ENCODE assay signal across 22 mouse cellular contexts in genomic region chr1:133603174-133603573, GRCm38 (mm10). TPM values are rescaled to one million over a fixed set of nuclear protein-coding genes. Genes with fewer than 3 reads are reported as not detected.
DNase-seq lines count a peak whose midpoint lies in the region; ATAC-seq and TF ChIP-seq lines count a peak whose summit lies in the region.
"Had no signal": no experiment of that assay in that cellular context is flagged by ENCODE, and none has a peak within 500 bp of the region (broad histone marks: within the 10 kb centered on the region; RNA-seq: fewer than 3 reads in every experiment).

No protein-coding gene starts in this region.

- no peaks in the 10 kb centered on the region for H3K27me3 ChIP-seq in heart, embryonic 11.5 days (ENCODE audit: control insufficient read depth, insufficient read depth, low read length)
- no peaks in the 10 kb centered on the region for H3K27me3 ChIP-seq in liver, embryonic 12.5 days (replicated peaks)
- H3K27me3 ChIP-seq in liver, postnatal 0 days (ENCODE audit: insufficient read depth, low read length): no peaks in the 10 kb centered on the region
- H3K27me3 ChIP-seq in liver, embryonic 14.5 days (ENCODE audit: control insufficient read depth, insufficient read depth, low read length): no peaks in the 10 kb centered on the region
- H3K27me3 ChIP-seq in liver, embryonic 16.5 days (ENCODE audit: control insufficient read depth, insufficient read depth, low read depth, low read length): no peaks in the 10 kb centered on the region
- no peaks in the 10 kb centered on the region for H3K27me3 ChIP-seq in midbrain, embryonic 16.5 days (ENCODE audit: control insufficient read depth, insufficient read depth, low read depth, low read length)
- H3K27me3 ChIP-seq: embryonic facial prominence, embryonic 12.5 days; forebrain, embryonic 13.5 days; forebrain, embryonic 15.5 days had no signal

- H3K9me3 ChIP-seq in heart, embryonic 11.5 days (replicated peaks; ENCODE audit: control insufficient read depth, low read length): no peaks in the 10 kb centered on the region
- H3K9me3 ChIP-seq in liver, embryonic 12.5 days (replicated peaks): no peaks in the 10 kb centered on the region
- H3K9me3 ChIP-seq in liver, postnatal 0 days (ENCODE audit: low read length): no peaks in the 10 kb centered on the region
- no peaks in the 10 kb centered on the region for H3K9me3 ChIP-seq in liver, embryonic 14.5 days (ENCODE audit: control insufficient read depth, low read length)
- no peaks in the 10 kb centered on the region for H3K9me3 ChIP-seq in liver, embryonic 16.5 days (replicated peaks; ENCODE audit: control insufficient read depth, low read length)
- H3K9me3 ChIP-seq in midbrain, embryonic 16.5 days (replicated peaks; ENCODE audit: control insufficient read depth, low read length, poor library complexity, severe bottlenecking): no peaks in the 10 kb centered on the region
- H3K9me3 ChIP-seq: embryonic facial prominence, embryonic 10.5 days; embryonic facial prominence, embryonic 12.5 days; forebrain, embryonic 13.5 days; forebrain, embryonic 15.5 days had no signal

- no peak for TF ChIP-seq EP300 in liver, postnatal 0 days (IDR thresholded peaks at IDR 0.05; ENCODE audit: low read depth)
- 0 out of 2 replicates have a peak, but pooled peaks have one; percentile 29 for TF ChIP-seq EP300 in liver, embryonic 14.5 days (IDR thresholded peaks at IDR 0.05; ENCODE audit: low read depth)

- 82% methylated on average over 4 of the region's 4 CpGs for WGBS in heart, embryonic 11.5 days (ENCODE audit: insufficient replicate concordance)
- 70% methylated on average over 4 of the region's 4 CpGs for WGBS in liver, embryonic 12.5 days (ENCODE audit: insufficient replicate concordance)
- WGBS in liver, postnatal 0 days (ENCODE audit: insufficient replicate concordance): 89% methylated on average over 4 of the region's 4 CpGs
- 72% methylated on average over 4 of the region's 4 CpGs for WGBS in liver, embryonic 14.5 days (ENCODE audit: insufficient replicate concordance)
- 73% methylated on average over 4 of the region's 4 CpGs for WGBS in liver, embryonic 16.5 days (ENCODE audit: insufficient replicate concordance)
- over 99% methylated on average over 4 of the region's 4 CpGs for WGBS in midbrain, embryonic 16.5 days

- H3K36me3 ChIP-seq in heart, embryonic 11.5 days (ENCODE audit: control insufficient read depth, insufficient read depth, low read length): peaks cover 30% of the 10 kb centered on the region
- H3K36me3 ChIP-seq in liver, embryonic 12.5 days: peaks cover 84% of the 10 kb centered on the region
- peaks cover 62% of the 10 kb centered on the region for H3K36me3 ChIP-seq in liver, postnatal 0 days (replicated peaks; ENCODE audit: insufficient read depth, low read length)
- H3K36me3 ChIP-seq in liver, embryonic 14.5 days (replicated peaks; ENCODE audit: control insufficient read depth, insufficient read depth, low read depth): peaks cover 67% of the 10 kb centered on the region
- peaks cover 60% of the 10 kb centered on the region for H3K36me3 ChIP-seq in liver, embryonic 16.5 days (ENCODE audit: control insufficient read depth, insufficient read depth)
- H3K36me3 ChIP-seq in midbrain, embryonic 16.5 days (ENCODE audit: control insufficient read depth, insufficient read depth, low read length): peaks cover 39% of the 10 kb centered on the region

- H3K4me3 ChIP-seq in heart, embryonic 11.5 days (ENCODE audit: low read depth, low read length): no peak overlapping the region
- H3K4me3 ChIP-seq in liver, embryonic 12.5 days: no peak overlapping the region
- H3K4me3 ChIP-seq in liver, postnatal 0 days (ENCODE audit: low read depth, low read length): no peak overlapping the region
- H3K4me3 ChIP-seq in liver, embryonic 14.5 days (ENCODE audit: insufficient read depth in 1 of 2, low read depth in 2 of 2, low read length in 2 of 2): no peak overlapping the region
- H3K4me3 ChIP-seq in liver, embryonic 16.5 days (ENCODE audit: low read depth, low read length): no peak overlapping the region
- no peak overlapping the region for H3K4me3 ChIP-seq in midbrain, embryonic 16.5 days (ENCODE audit: low read depth, low read length)
- H3K4me3 ChIP-seq: embryonic facial prominence, embryonic 10.5 days; embryonic facial prominence, embryonic 12.5 days; forebrain, embryonic 13.5 days; forebrain, embryonic 15.5 days had no signal

- peak; percentile 72 for ATAC-seq in heart, embryonic 11.5 days (replicated peaks; ENCODE audit: insufficient number of reproducible peaks, low FRiP score, low TSS enrichment)
- peak; percentile 79 for ATAC-seq in liver, embryonic 12.5 days
- ATAC-seq in liver, postnatal 0 days: no peak
- peak; percentile 61; the same call in 1 of the 2 replicates for ATAC-seq in liver, embryonic 14.5 days (ENCODE audit: insufficient read depth)
- ATAC-seq in liver, embryonic 16.5 days (ENCODE audit: low read depth): peak; percentile 63
- ATAC-seq in midbrain, embryonic 16.5 days: no peak
- ATAC-seq: forebrain, embryonic 13.5 days; forebrain, embryonic 15.5 days had no signal

- no peaks in the 10 kb centered on the region for H3K4me1 ChIP-seq in heart, embryonic 11.5 days (ENCODE audit: control insufficient read depth, insufficient read depth, low read length)
- peaks cover 35% of the 10 kb centered on the region for H3K4me1 ChIP-seq in liver, embryonic 12.5 days
- no peaks in the 10 kb centered on the region for H3K4me1 ChIP-seq in liver, postnatal 0 days (ENCODE audit: insufficient read depth)
- H3K4me1 ChIP-seq in liver, embryonic 14.5 days (replicated peaks; ENCODE audit: control insufficient read depth in 2 of 2, insufficient read depth in 2 of 2, low read length in 1 of 2): peaks cover 0 to 8% of the 10 kb centered on the region in 2 experiments; a peak in 2 of 4 replicates
- peaks cover 2% of the 10 kb centered on the region; the same call in 1 of the 2 replicates for H3K4me1 ChIP-seq in liver, embryonic 16.5 days (ENCODE audit: control insufficient read depth, low read depth, low read length)
- H3K4me1 ChIP-seq in midbrain, embryonic 16.5 days (ENCODE audit: control insufficient read depth, insufficient read depth, low read length): 0 out of 2 replicates have a peak, but pooled peaks cover under 1% of the 10 kb centered on the region
- H3K4me1 ChIP-seq: embryonic facial prominence, embryonic 12.5 days had no signal

- no peak overlapping the region for H3K27ac ChIP-seq in heart, embryonic 11.5 days (ENCODE audit: low read depth, low read length)
- H3K27ac ChIP-seq in liver, embryonic 12.5 days: no peak overlapping the region
- no peak overlapping the region for H3K27ac ChIP-seq in liver, postnatal 0 days (ENCODE audit: low read depth)
- H3K27ac ChIP-seq in liver, embryonic 14.5 days: no peak overlapping the region
- no peak overlapping the region for H3K27ac ChIP-seq in liver, embryonic 16.5 days (ENCODE audit: low read length)
- H3K27ac ChIP-seq in midbrain, embryonic 16.5 days (ENCODE audit: low read length): no peak overlapping the region
- H3K27ac ChIP-seq: embryonic facial prominence, embryonic 10.5 days; embryonic facial prominence, embryonic 12.5 days; forebrain, embryonic 13.5 days; forebrain, embryonic 15.5 days had no signal

- H3K4me2 ChIP-seq in heart, embryonic 11.5 days: no peak overlapping the region
- H3K4me2 ChIP-seq in liver, embryonic 12.5 days: no peak overlapping the region
- H3K4me2 ChIP-seq in liver, postnatal 0 days (ENCODE audit: low read depth, low read length): no peak overlapping the region
- H3K4me2 ChIP-seq in liver, embryonic 14.5 days (ENCODE audit: low read depth): no peak overlapping the region
- H3K4me2 ChIP-seq in liver, embryonic 16.5 days (ENCODE audit: low read depth, low read length): no peak overlapping the region
- no peak overlapping the region for H3K4me2 ChIP-seq in midbrain, embryonic 16.5 days (ENCODE audit: low read length)
- H3K4me2 ChIP-seq: embryonic facial prominence, embryonic 12.5 days; forebrain, embryonic 13.5 days; forebrain, embryonic 15.5 days had no signal

- intact Hi-C loops in heart, postnatal 10 days (cut with DNase I): loop anchor here (10.0 kb wide), 1 partner anchor 568 kb away; the partner anchor contains the start of gene Mdm4

- H3K9ac ChIP-seq in heart, embryonic 11.5 days (ENCODE audit: low read depth, low read length): no peak overlapping the region
- no peak overlapping the region for H3K9ac ChIP-seq in liver, embryonic 12.5 days
- no peak overlapping the region for H3K9ac ChIP-seq in liver, postnatal 0 days (replicated peaks)
- H3K9ac ChIP-seq in liver, embryonic 14.5 days (replicated peaks): no peak overlapping the region
- H3K9ac ChIP-seq in liver, embryonic 16.5 days (ENCODE audit: low read depth, low read length): no peak overlapping the region
- no peak overlapping the region for H3K9ac ChIP-seq in midbrain, embryonic 16.5 days (ENCODE audit: low read depth, low read length)
- H3K9ac ChIP-seq: embryonic facial prominence, embryonic 12.5 days; forebrain, embryonic 13.5 days; forebrain, embryonic 15.5 days had no signal

- DNase-seq in heart, postnatal 10 days: no peak
- DNase-seq in liver, postnatal 0 days: no peak
- no peak for DNase-seq in liver, embryonic 14.5 days (ENCODE audit: low read depth in 3 of 3, low spot score in 3 of 3)
- DNase-seq in lung, postnatal 14 days: no peak
- DNase-seq: adrenal gland, adult 2 months; adrenal gland, postnatal 10 days; adrenal gland, postnatal 25 days; cerebellum, adult 11 months; cerebellum, adult 18-20 months; cerebellum, adult 9-10 months; cerebellum, postnatal 10 days; cerebellum, postnatal 25 days had no signal

- no peak for TF ChIP-seq CTCF in liver, postnatal 0 days (IDR thresholded peaks at IDR 0.05; ENCODE audit: low read depth)
- no peak for TF ChIP-seq CTCF in liver, embryonic 14.5 days (IDR thresholded peaks at IDR 0.05; ENCODE audit: low read depth)

RNA-seq across cellular contexts. Expression of gene Snrpe, which starts 6.9 kb away (rescaled TPM):
- 489 and 500 TPM in 2 replicates for polyA plus RNA-seq in heart, embryonic 11.5 days (2014; fragmentation: Nextera tagmentation; extraction: Ambion mirVana)
- total RNA-seq in heart, postnatal 10 days (2021): 100 to 1,000 TPM; 101 to 123 TPM
- 511 and 534 TPM in 2 replicates for polyA plus RNA-seq in liver, embryonic 12.5 days (2016; fragmentation: Nextera tagmentation; extraction: Ambion mirVana)
- polyA plus RNA-seq in liver, postnatal 0 days (2015; fragmentation: Nextera tagmentation; extraction: Ambion mirVana): 302 and 306 TPM in 2 replicates
- 175 and 241 TPM in 2 replicates for polyA plus RNA-seq in liver, embryonic 14.5 days (2012; rRNA removed)
- 488 and 500 TPM in 2 replicates for polyA plus RNA-seq in liver, embryonic 14.5 days (2014; fragmentation: Nextera tagmentation; extraction: Ambion mirVana)
- polyA plus RNA-seq in liver, embryonic 16.5 days (2015; fragmentation: Nextera tagmentation; extraction: Ambion mirVana): 275 and 323 TPM in 2 replicates
- 354 and 378 TPM in 2 replicates for polyA plus RNA-seq in midbrain, embryonic 16.5 days (2015; fragmentation: Nextera tagmentation; extraction: Ambion mirVana)

RNA-seq across cellular contexts. Expression of gene Zbed6, which starts 57.5 kb away (rescaled TPM):
- polyA plus RNA-seq in heart, embryonic 11.5 days (2014; fragmentation: Nextera tagmentation; extraction: Ambion mirVana): not detected in 2 replicates
- total RNA-seq in heart, postnatal 10 days (2021): 10 to 100 TPM; 11.0 to 11.5 TPM
- not detected in 2 replicates for polyA plus RNA-seq in liver, embryonic 12.5 days (2016; fragmentation: Nextera tagmentation; extraction: Ambion mirVana)
- 0.08 and 0.09 TPM in 2 replicates for polyA plus RNA-seq in liver, postnatal 0 days (2015; fragmentation: Nextera tagmentation; extraction: Ambion mirVana)
- polyA plus RNA-seq in liver, embryonic 14.5 days (2012; rRNA removed): 0.27 and 1.4 TPM in 2 replicates
- polyA plus RNA-seq in liver, embryonic 14.5 days (2014; fragmentation: Nextera tagmentation; extraction: Ambion mirVana): not detected in 2 replicates
- not detected in 2 replicates for polyA plus RNA-seq in liver, embryonic 16.5 days (2015; fragmentation: Nextera tagmentation; extraction: Ambion mirVana)
- not detected in 2 replicates for polyA plus RNA-seq in midbrain, embryonic 16.5 days (2015; fragmentation: Nextera tagmentation; extraction: Ambion mirVana)
- polyA plus RNA-seq: adrenal gland, adult 2 months; embryonic facial prominence, embryonic 10.5 days; embryonic facial prominence, embryonic 12.5 days; embryonic facial prominence, embryonic 14.5 days; forebrain, embryonic 11.5 days; forebrain, embryonic 13.5 days; forebrain, embryonic 15.5 days had no signal

RNA-seq across cellular contexts. Expression of gene Gm38394, which starts 57.9 kb away (rescaled TPM):
- polyA plus RNA-seq in heart, embryonic 11.5 days (2014; fragmentation: Nextera tagmentation; extraction: Ambion mirVana): 7.0 and 8.4 TPM in 2 replicates
- total RNA-seq in heart, postnatal 10 days (2021): 10 to 100 TPM; 31.8 to 34.6 TPM
- 2.0 and 2.2 TPM in 2 replicates for polyA plus RNA-seq in liver, embryonic 12.5 days (2016; fragmentation: Nextera tagmentation; extraction: Ambion mirVana)
- polyA plus RNA-seq in liver, postnatal 0 days (2015; fragmentation: Nextera tagmentation; extraction: Ambion mirVana): 1.0 and 1.3 TPM in 2 replicates
- 1.4 and 1.6 TPM in 2 replicates for polyA plus RNA-seq in liver, embryonic 14.5 days (2012; rRNA removed)
- 1.6 and 1.7 TPM in 2 replicates for polyA plus RNA-seq in liver, embryonic 14.5 days (2014; fragmentation: Nextera tagmentation; extraction: Ambion mirVana)
- polyA plus RNA-seq in liver, embryonic 16.5 days (2015; fragmentation: Nextera tagmentation; extraction: Ambion mirVana): 1.4 TPM in 2 replicates
- 2.3 and 3.1 TPM in 2 replicates for polyA plus RNA-seq in midbrain, embryonic 16.5 days (2015; fragmentation: Nextera tagmentation; extraction: Ambion mirVana)

Comparison
In these comparisons a context has a peak if more than half of its experiments do, and no peak if none do; other contexts are left out.
1. ATAC-seq: peak in heart, embryonic 11.5 days (single experiment), liver, embryonic 12.5 days (single experiment), liver, embryonic 14.5 days (single experiment) and liver, embryonic 16.5 days (single experiment); none in liver, postnatal 0 days (single experiment) and midbrain, embryonic 16.5 days (single experiment).